Mouse (Mus musculus) ES-E14 (cell line): ENCODE results near the gene Art4.

Experiments
- CHD2 ChIP-seq: IDR thresholded peaks from 2 replicates; pipeline ENCODE4 v1.6.1; 2014; ENCODE audit warnings: mild to moderate bottlenecking, low read depth, low read length, inconsistent platforms
- MAFK ChIP-seq: IDR thresholded peaks from 2 replicates; pipeline ENCODE4 v1.6.1; 2014; ENCODE audit warnings: mild to moderate bottlenecking, low read depth, low read length, inconsistent platforms; ENCODE audit not compliant: insufficient read depth
- ZC3H11A ChIP-seq: IDR thresholded peaks from 2 replicates; pipeline ENCODE4 v1.6.1; 2012; ENCODE audit warnings: low read depth, mild to moderate bottlenecking, inconsistent platforms, low read length, borderline replicate concordance
- ZNF384 ChIP-seq: IDR thresholded peaks from 2 replicates; pipeline ENCODE4 v1.6.1; 2012; ENCODE audit warnings: low read depth, low read length, inconsistent platforms

DNA sequence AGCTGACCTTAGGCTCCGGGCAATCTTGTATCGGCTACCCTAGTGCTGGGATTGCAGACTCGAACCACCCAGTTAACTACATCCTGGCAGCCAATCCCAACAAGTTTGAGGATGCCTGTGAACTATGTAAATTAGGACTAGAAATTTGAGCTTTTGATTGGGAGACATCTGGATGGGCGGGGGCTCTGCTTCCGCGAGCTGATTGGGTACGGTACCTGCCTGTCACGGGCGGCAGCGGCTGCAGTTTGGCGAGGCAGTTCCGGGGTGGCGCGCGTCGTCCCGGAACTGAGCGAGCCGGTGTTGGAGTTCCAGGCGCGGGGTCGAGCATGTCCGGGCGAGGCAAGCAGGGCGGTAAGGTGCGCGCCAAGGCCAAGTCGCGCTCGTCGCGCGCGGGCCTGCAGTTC lies 49.5 kb downstream of the Art4 start, which contains the start of gene H2afj:
- TF ChIP-seq ZNF384: no peak
- peak; percentile 86 for TF ChIP-seq CHD2
- TF ChIP-seq ZC3H11A: no peak
- TF ChIP-seq MAFK: no peak
